Mouse (Mus musculus) gastrocnemius, postnatal 10 days (tissue): ENCODE measurements around the gene Pemt. TPM values are rescaled to one million over a fixed set of nuclear protein-coding genes. Genes with fewer than 3 reads are reported as not detected.

ENCODE experiments used
- DNase-seq: peaks from one replicate; pipeline ENCODE4 v3.0.0; 2021; ENCODE audit warnings: mixed read lengths
- long read RNA-seq, 2 experiments: library from polyadenylated mRNA; stranded (forward); transcript quantifications; one replicate each; pipeline ENCODE4 v2.0.0; 2021
- total RNA-seq, 2 experiments: library from RNA; stranded (reverse); gene quantifications; 2 replicates each; pipeline ENCODE4 v1.2.3; 2021

Gene Pemt
- total RNA-seq: 1 to 10 TPM; 3.0 to 4.0 TPM
- long read RNA-seq, experiment 1, partial matches to known transcripts: 0 of 2 reads
- long read RNA-seq, experiment 1, other reads (novel, unspliced or antisense): 1 of 2 reads
- long read RNA-seq, experiment 2, partial matches to known transcripts: 0 of 3 reads
- long read RNA-seq, experiment 2, other reads (novel, unspliced or antisense): 2 of 3 reads

DNA sequence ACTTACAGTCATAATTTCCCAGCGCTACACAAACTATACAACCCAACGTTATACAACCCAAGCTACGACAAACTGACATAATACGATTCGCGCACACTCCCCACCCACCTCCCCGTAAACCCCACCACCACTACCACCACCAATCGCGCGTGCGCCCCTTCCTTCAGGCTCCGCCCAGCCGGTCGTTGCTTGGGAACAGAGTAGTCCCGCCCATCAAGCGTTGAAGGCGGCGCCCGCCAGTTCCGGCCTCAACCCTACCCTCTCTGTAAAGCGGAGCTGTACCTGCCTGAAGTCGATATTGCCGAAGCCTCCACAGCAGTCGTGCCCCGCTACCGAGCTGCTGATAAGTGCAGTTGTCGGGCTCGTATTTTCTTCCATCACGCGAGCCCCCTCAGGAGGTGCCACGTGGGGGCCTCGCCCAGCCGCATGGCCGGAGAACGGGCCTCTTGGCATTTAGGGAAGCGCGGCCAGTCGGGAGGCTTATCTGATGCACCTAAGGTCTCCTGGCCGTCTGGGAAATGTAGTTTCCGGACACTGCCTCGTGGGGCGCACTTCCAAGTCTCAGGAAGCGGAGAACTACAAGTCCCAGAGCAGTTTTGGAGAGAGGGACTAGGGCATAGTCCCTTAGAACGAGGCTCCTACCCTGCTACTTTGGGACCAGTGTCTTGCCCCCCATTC lies at the start of gene Pemt:
Gene Pemt, minus strand, starts transcription at position 432 of the 678 bp plus-strand sequence.
- DNase-seq: peak; percentile 93

DNA sequence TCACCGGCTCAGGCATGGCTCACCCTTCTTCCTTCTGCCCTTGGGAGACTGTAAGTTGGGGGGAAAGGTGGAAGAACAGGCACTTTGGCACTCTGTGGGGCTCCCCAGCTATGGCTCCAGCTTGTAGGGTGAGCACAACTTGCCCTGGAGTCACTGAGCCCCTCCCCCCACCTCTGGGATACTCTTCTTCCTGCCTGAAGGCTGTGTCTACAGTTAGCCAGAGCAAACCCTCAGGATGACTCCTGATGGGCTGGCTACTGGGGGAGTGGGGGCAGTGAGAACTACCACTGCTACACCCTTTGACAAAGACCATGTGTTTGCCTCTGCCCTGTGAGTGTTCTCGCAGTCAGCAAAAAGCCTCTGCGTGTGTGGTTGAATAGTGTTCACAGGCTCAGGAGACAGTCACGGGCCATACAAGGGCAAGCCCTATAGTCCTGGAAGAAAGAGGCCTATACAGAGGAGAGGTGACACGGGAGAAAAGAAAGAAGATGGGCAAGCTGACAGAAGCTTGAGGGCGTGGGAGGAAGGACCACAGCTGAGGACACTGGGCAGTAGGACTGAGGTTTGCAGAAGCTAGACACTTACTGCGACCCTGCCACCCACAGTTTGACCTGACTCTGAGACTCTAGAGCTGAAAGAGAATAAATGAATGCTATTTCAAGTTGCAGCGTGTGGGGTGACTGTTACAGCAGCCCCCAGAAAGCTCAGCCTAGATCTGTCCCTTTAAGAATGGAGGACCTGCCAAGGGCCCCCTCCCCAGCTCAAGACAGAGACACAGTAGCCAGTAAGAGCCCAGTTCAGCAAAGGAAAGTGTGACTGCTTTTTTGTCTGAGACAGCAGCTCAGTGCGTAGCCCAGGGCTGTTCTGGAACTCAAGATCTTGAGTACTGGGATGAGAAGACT lies 48.9 kb upstream of the Pemt start:
- DNase-seq: no peak

DNA sequence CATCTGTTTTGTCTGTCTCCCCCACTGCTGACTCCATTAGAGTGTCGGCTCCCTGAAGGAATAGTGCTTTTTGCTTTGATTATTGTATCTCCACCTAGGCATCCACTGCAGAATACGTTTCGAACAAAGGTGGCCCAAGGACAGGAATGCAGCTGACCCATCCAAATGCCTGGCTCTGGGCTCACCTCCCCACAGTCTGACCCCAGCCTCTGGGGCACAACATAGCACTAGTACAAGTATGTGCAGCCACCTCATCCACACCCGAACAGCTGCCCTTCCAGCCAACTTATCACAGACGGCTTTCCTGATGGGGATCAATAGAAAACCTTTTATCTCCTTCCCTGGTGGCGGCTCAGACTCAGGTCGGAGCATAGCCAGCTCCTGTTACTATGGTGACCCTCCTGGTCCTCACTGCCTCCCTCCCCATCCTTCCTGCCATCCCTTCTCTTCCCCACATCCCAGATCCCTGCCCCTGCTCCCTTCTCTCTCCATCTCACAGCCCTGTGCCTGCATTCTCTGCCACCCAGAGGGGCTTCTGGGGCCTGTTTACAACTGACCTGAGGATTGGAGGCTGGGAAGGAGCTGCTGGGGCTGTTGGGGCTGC lies 47.8 kb upstream of the Pemt start:
- no peak for DNase-seq

DNA sequence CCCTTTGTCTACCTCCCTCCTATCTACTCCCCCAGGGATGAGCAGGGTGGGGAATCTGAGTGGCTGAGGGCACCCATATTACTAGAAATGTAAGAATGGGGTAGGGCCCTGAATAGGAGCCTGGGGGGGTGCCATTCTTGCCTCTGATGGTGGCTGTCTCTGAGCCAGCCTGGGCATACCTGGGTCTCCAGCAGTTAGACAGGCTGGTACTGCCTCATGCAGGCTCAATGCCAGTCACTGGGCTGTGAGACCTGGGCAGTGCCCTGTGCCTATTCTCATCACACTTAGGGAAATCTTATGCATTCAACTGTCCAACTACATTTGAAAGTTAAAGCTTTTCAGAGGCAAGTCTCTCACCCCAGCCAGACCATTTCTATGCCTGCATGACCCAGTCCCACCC lies 46.9 kb upstream of the Pemt start:
- no peak for DNase-seq

GRCm38 (mm10) chr11:60091422-60091761 lies 45.1 kb upstream of the Pemt start:
- DNase-seq: no peak

- no peak for DNase-seq
Observed at GRCm38 (mm10) chr11:60090696-60091421, 44.6 kb upstream of the Pemt start.

GRCm38 (mm10) chr11:60088947-60089346 lies 42.7 kb upstream of the Pemt start:
- DNase-seq: no peak

GRCm38 (mm10) chr11:60086676-60087075 lies 40.4 kb upstream of the Pemt start:
- DNase-seq: peak; percentile 37

DNA sequence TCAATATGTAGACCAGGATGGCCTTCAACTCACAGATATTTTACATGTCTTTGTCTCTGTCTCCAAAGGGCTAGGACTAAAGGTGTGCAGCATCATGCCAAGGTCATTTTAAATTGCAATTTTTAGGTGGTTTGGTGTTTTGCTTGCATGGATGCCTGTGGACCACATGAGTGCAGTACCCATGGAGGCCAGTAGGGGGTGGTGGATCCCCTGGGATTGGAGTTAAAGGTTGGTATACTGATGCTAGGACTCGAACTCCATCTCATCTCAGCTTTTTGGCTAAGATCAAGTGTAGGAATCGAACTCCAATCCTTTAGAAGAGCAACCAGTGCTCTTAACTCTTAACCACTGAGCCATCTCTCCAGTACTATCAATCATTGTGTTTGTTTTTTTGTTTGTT lies 38.3 kb upstream of the Pemt start:
- peak; percentile 47 for DNase-seq

GRCm38 (mm10) chr11:60076790-60077189 lies 30.5 kb upstream of the Pemt start:
- peak; percentile 72 for DNase-seq

GRCm38 (mm10) chr11:60076183-60076582 lies 29.9 kb upstream of the Pemt start:
- DNase-seq: no peak

- DNase-seq: peak; percentile 66
Observed at GRCm38 (mm10) chr11:60073936-60074502, 27.7 kb upstream of the Pemt start.

DNA sequence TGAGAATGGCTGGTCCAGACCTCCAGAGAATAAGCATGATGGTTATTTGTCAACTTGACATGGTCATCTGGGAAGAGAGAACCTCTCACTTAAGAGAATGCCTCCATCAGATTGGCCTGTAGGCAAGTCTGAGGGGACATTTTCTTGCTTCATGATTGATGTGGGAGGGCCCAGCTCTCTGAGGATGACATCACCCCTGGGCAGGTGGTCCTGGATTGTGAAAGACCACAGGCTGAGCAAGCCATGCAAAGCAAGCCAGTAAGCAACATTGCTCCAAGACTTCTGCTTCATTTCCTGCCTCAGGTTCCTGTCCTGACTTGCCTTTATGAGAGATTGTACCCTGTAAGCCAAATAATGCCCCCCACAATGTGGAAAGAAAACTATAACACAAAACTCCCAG lies 26.8 kb upstream of the Pemt start:
- DNase-seq: no peak

DNA sequence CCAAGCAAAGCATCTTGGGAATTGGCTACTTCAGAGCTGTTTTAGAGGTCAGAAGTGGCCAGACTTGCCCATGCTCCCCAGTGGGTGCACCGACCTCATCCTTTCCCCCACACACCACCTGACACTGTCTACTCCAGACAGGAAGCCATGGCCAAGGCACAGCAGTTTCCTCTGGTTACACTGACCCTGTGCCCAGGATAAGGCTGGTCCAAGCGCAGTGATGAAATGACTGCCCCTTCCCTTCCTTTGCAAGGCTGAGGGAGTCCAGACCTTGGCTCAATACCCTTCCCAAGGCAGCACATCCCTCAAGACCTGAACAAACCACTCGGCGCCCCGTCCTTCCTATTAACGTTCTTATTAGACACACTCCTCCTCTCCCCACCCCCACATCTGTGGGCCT lies 24.9 kb upstream of the Pemt start:
- DNase-seq: no peak

GRCm38 (mm10) chr11:60070599-60070998 lies 24.3 kb upstream of the Pemt start:
- DNase-seq: peak; percentile 60

DNA sequence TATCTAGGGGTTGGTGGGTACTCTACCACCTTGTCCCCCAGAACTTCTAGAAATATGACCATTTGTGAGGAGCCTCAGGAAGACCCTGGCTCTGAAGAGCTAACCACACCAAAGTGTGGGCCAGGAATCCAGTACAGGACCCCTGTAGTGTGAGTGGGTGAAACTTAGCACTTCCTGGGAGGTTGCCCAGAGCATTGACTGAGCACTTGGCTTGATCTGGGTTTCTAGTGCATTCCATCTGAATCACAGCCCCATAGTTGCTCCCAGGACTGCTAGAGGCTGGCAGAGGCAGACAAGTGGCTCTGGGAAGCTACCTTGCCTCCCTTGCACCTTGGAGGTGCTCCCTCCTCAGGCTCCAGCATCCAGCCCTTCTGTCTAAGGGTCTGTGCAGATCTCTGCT lies 22.3 kb upstream of the Pemt start:
- DNase-seq: no peak

GRCm38 (mm10) chr11:60067646-60068045 lies 21.4 kb upstream of the Pemt start:
- DNase-seq: no peak

GRCm38 (mm10) chr11:60065267-60065666 lies 19.0 kb upstream of the Pemt start:
- DNase-seq: no peak

GRCm38 (mm10) chr11:60061504-60062006 lies 15.3 kb upstream of the Pemt start:
- DNase-seq: no peak

DNA sequence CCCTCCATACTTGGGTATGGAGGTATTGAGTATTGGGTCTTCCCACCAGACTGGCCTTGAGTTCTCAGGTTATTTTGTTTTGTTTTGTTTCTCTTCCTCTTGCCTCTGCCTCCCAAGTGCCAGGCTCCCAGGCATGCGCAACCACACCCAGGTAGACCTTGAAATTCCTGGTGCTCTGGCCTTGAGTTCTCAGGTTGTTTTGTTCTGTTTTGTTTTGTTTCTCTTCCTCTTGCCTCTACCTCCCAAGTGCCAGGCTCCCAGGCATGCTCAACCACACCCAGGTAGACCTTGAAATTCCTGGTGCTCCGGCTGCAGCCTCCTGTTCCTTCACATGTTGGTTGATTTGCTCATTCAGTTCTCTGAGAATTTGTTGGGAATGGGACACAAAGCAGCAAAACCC lies 13.7 kb upstream of the Pemt start:
- no peak for DNase-seq

- DNase-seq: no peak
Observed at GRCm38 (mm10) chr11:60058441-60058840, 12.2 kb upstream of the Pemt start.

DNA sequence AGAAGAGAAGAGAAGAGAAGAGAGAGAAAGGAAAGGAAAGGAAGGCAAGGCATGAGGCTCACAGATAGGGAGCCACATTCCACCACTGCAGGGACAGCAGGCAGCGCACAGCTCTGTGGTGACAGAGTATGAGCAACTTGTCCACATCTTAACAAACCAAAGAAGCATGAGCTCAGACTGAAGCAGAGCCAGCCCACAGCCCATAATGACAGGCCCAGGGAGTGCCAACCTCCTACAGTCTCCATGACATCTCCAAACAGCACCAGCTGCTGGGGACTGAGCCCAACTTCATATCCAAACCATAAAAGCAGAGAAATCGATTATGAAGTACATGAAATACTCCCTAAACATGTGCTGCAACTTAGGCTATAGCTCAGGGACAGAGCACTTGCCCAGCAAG lies 11.7 kb upstream of the Pemt start:
- no peak for DNase-seq
